Mouse (Mus musculus): ENCODE measurements around the gene Gpr153.

GRCm38 (mm10) chr4:152267748-152268369 is 6.2 kb upstream of the Gpr153 start:
- TF ChIP-seq CTCF (IDR thresholded peaks at IDR 0.05; ENCODE audit: low read depth) (no peak), EP300 (IDR thresholded peaks at IDR 0.05; ENCODE audit: low read depth) (no peak)
